Mouse (Mus musculus) kidney, embryonic 16.5 days (tissue): ENCODE data around the gene Reep3. TPM values are rescaled to one million over a fixed set of nuclear protein-coding genes. Genes with fewer than 3 reads are reported as not detected.

Experiments used
- ATAC-seq: fragments of 200-750 bp; cut with Nextera tagmentation; 2 replicates; pipeline ENCODE4 v1.8.0; 2017; ENCODE audit warnings: moderate TSS enrichment; ENCODE audit not compliant: low FRiP score, low TSS enrichment
- H3K27ac ChIP-seq: fragments of 300-500 bp; sonication (generic); 2 replicates; pipeline ENCODE4 v1.5.1; 2014; ENCODE audit warnings: low read length
- H3K27me3 ChIP-seq: fragments of 300-500 bp; sonication (generic); 2 replicates; pipeline ENCODE4 v1.6.1; 2014; ENCODE audit warnings: low read length, control low read depth, mixed read lengths; ENCODE audit not compliant: insufficient read depth
- H3K36me3 ChIP-seq: fragments of 300-500 bp; sonication (generic); 2 replicates; pipeline ENCODE4 v1.6.1; 2014; ENCODE audit warnings: low read length, control low read depth, mixed read lengths; ENCODE audit not compliant: insufficient read depth
- H3K4me1 ChIP-seq: fragments of 300-500 bp; sonication (generic); 2 replicates; pipeline ENCODE4 v1.6.1; 2014; ENCODE audit warnings: low read length, control low read depth, mixed read lengths; ENCODE audit not compliant: insufficient read depth
- H3K4me2 ChIP-seq: fragments of 300-500 bp; sonication (generic); replicated peaks from 2 replicates; pipeline ENCODE4 v1.6.1; 2014; ENCODE audit warnings: low read depth, low read length
- H3K4me3 ChIP-seq: fragments of 300-500 bp; sonication (generic); 2 replicates; pipeline ENCODE4 v1.5.1; 2014; ENCODE audit warnings: mild to moderate bottlenecking, low read length
- H3K9ac ChIP-seq: fragments of 300-500 bp; sonication (generic); replicated peaks from 2 replicates; pipeline ENCODE4 v1.6.1; 2014; ENCODE audit warnings: low read length
- H3K9me3 ChIP-seq: fragments of 300-500 bp; sonication (generic); 2 replicates; pipeline ENCODE4 v1.6.1; 2016; ENCODE audit warnings: low read length, control low read depth
- WGBS: fragments of 180-500 bp; shearing (Covaris S2); extraction: QIAGEN DNeasy Blood & Tissue Kit; methylation state at CpG from one replicate; pipeline ENCODE4 v1.1.7; 2014; 5-methylcytosine and 5-hydroxymethylcytosine counted together
- polyA plus RNA-seq: library from polyadenylated mRNA; unstranded; fragments of >200 nt; fragmentation: Nextera tagmentation; extraction: Ambion mirVana; gene quantifications from 2 replicates; pipeline ENCODE4 v1.2.1, GENCODE M21; 2015

Reep3 gene
- polyA plus RNA-seq, 1 experiment from 2014 or later, result 41.6 TPM

DNA sequence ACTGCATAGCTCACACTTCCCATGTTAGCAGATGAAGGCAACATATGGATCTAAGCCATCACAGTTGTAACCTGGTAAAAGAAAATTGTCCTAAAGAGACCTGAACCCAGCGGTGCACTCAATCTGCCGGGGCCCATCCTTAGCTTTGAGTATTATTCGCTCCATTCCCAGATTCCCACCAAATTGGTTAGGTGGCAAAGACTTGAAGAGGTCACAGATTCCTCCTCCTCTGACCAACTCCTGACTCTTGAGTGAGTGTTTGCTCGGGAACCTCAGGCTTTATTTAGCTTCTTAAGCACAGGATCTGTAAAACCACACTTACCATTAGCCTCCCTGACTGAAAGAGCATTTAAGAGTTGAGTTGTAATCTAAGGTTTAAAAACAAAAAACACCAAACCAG lies 24.1 kb downstream of the Reep3 start:
- Histone ChIP-seq H3K27ac (no peak overlapping the region), H3K4me3 (no peak overlapping the region), H3K36me3 (0 out of 2 replicates have a peak, but pooled peaks cover 2% of the 10 kb centered on the region), H3K4me1 (peaks cover 14% of the 10 kb centered on the region; the same call in 1 of the 2 replicates), H3K9ac (no peak overlapping the region), H3K9me3 (no peaks in the 10 kb centered on the region), H3K4me2 (no peak overlapping the region), H3K27me3 (no peaks in the 10 kb centered on the region)
- no peak for ATAC-seq
- WGBS, result 94% methylated on average over 4 of the region's 4 CpGs

DNA sequence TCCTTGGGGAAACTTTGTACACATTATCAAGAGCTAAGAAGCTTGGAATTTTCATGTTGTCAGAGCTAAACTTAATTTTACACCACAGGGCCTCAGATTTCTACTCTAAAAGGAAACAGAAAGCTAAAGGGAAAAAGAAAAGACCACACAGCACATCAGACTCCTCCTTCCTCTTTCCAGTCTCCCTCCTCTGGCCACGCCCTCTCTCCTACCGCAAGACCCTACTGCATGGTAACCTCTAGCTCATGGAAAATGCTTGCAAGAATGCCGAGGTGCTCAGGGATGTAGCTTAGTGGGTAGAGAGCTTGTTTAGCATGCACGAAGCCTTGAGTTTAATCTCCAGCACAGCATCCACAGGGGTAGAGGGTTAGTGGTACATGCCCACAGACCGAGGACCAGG lies 24.9 kb downstream of the Reep3 start:
- H3K27ac ChIP-seq, result no peak overlapping the region
- WGBS, result 86% methylated on average over 5 of the region's 5 CpGs
- H3K9me3 ChIP-seq, result no peaks in the 10 kb centered on the region
- no peaks in the 10 kb centered on the region for H3K27me3 ChIP-seq
- ATAC-seq, result no peak
- no peak overlapping the region for H3K4me2 ChIP-seq
- no peak overlapping the region for H3K9ac ChIP-seq
- H3K4me3 ChIP-seq, result no peak overlapping the region
- H3K4me1 ChIP-seq, result peaks cover 11% of the 10 kb centered on the region; the same call in 1 of the 2 replicates
- 0 out of 2 replicates have a peak, but pooled peaks cover 2% of the 10 kb centered on the region for H3K36me3 ChIP-seq

DNA sequence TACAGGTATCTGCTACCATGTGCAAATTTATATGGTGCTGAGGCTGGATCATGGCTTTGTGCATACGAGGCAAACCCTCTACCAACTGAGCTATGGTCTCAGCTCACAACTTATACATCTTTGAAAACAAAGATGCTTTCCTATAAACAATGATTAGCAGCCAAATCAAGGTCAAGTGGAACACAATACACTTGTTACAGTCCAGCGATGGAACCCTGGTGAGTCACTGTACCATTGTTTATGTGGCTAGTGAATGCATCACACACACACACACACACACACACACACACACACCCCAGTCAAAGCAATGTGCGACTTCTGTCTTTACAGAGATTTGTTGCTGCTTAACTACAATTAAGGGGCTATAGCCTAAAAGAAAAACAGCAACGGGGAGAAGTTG lies 25.4 kb downstream of the Reep3 start:
- Histone ChIP-seq H3K4me3 (no peak overlapping the region), H3K9ac (no peak overlapping the region), H3K27ac (no peak overlapping the region), H3K36me3 (0 out of 2 replicates have a peak, but pooled peaks cover 2% of the 10 kb centered on the region), H3K27me3 (no peaks in the 10 kb centered on the region), H3K4me1 (peaks cover 7% of the 10 kb centered on the region; the same call in 1 of the 2 replicates), H3K4me2 (no peak overlapping the region), H3K9me3 (no peaks in the 10 kb centered on the region)
- no peak for ATAC-seq
- WGBS, result 54% methylated on average over 4 of the region's 4 CpGs

DNA sequence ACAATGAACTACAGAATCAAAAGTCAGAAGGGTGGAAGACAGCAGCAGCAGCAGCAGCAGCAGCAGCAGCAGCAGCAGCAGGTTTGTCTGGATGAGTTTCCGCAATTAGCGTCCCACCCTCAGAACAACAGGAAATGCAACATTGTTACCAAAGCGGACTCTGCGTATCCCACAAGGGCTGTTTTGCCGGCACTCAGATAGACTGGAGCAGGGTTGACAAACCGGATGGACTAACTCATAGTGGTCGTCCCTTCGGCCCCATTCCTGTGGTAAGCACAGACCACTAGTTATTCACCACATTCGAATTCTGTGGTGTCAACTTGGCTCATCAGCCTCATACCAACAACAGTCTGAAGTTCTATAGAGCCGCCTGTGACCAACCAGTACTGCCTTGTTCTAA lies 27.7 kb downstream of the Reep3 start:
- Histone ChIP-seq H3K4me3 (no peak overlapping the region), H3K27me3 (no peaks in the 10 kb centered on the region), H3K4me1 (0 out of 2 replicates have a peak, but pooled peaks cover 5% of the 10 kb centered on the region), H3K9ac (no peak overlapping the region), H3K27ac (no peak overlapping the region), H3K9me3 (no peaks in the 10 kb centered on the region), H3K36me3 (0 out of 2 replicates have a peak, but pooled peaks cover 2% of the 10 kb centered on the region), H3K4me2 (no peak overlapping the region)
- 87% methylated on average over 10 of the region's 10 CpGs for WGBS
- ATAC-seq, result no peak

DNA sequence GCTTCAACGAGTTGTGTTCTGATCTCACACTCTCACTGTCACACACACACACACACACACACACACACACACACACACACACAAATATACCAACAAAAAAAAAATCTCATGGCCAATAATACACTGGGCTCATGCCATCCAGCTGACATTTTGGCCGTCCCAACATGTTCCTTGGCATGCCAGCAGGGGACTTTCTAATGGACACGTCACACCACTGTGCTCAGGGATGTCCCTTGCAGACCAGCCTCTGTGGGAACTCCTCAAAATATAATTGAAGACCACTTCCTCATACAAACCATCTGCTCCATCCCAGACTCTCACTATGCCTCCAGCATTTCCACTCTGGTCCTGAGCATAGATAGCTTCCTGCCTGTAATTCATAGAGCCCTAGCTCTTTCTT lies 30.3 kb downstream of the Reep3 start:
- Histone ChIP-seq H3K9ac (no peak overlapping the region), H3K4me3 (no peak overlapping the region), H3K27me3 (no peaks in the 10 kb centered on the region), H3K4me2 (no peak overlapping the region), H3K4me1 (peaks cover 8% of the 10 kb centered on the region; the same call in 1 of the 2 replicates), H3K27ac (no peak overlapping the region), H3K9me3 (no peaks in the 10 kb centered on the region), H3K36me3 (0 out of 2 replicates have a peak, but pooled peaks cover 2% of the 10 kb centered on the region)
- WGBS, result 84% methylated on average over 3 of the region's 3 CpGs
- no peak for ATAC-seq

DNA sequence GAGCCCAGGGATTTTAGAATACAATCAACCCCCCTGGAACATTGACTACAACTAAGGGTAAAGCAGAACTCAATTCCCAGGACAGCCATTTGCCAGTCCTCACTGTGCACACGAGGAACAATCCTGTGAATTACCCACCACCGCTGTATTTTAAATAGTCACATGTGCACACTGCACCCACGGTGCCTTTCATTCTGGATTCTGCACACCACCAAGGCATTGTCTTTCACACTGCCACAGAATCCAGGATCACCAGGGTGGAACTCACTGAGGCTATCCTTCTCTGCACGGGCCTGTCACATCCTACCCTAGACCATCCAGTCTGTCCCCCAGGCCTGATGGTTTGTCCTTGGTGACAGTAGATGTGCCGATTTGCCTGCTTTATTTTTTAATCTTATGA lies 30.8 kb downstream of the Reep3 start:
- 73% methylated on average over 5 of the region's 5 CpGs for WGBS
- Histone ChIP-seq H3K27ac (no peak overlapping the region), H3K9me3 (no peaks in the 10 kb centered on the region), H3K4me3 (no peak overlapping the region), H3K4me2 (no peak overlapping the region), H3K9ac (no peak overlapping the region), H3K36me3 (0 out of 2 replicates have a peak, but pooled peaks cover 2% of the 10 kb centered on the region), H3K27me3 (no peaks in the 10 kb centered on the region), H3K4me1 (peaks cover 9% of the 10 kb centered on the region; the same call in 1 of the 2 replicates)
- no peak for ATAC-seq

DNA sequence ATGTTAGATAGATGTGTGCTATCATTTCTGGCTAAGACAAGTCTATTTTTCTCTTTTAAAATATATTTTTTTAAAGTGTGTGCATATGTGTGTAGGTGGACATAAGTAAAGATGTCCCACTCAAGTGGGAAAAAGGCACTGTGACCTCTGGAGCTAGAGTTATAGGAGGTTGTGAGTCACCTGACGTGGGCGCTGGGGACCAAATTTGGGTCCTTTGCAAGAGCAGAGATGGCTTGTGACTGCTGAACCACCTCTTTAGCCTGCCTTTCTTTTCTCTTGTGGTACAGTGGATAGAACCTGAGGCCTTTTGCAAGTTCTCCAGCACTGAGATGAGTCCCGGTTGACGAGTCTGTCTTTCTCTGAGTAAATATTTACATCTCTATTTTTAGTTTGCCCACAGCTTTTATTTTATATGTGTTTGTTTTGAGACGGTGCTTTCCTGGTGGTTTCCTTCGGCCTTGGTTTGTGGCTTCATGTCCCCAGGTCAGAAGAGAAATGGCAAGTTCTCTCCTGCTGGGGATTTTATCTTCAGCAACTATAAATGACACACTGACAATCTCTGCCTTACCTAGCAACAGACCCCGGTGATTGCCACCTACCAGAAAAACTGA lies 31.4 kb downstream of the Reep3 start:
- Histone ChIP-seq H3K4me2 (no peak overlapping the region), H3K27me3 (no peaks in the 10 kb centered on the region), H3K27ac (no peak overlapping the region), H3K9ac (no peak overlapping the region), H3K36me3 (0 out of 2 replicates have a peak, but pooled peaks cover 2% of the 10 kb centered on the region), H3K9me3 (no peaks in the 10 kb centered on the region), H3K4me1 (peaks cover 9% of the 10 kb centered on the region; the same call in 1 of the 2 replicates), H3K4me3 (no peak overlapping the region)
- 71% methylated on average over 7 of the region's 7 CpGs for WGBS
- no peak for ATAC-seq

DNA sequence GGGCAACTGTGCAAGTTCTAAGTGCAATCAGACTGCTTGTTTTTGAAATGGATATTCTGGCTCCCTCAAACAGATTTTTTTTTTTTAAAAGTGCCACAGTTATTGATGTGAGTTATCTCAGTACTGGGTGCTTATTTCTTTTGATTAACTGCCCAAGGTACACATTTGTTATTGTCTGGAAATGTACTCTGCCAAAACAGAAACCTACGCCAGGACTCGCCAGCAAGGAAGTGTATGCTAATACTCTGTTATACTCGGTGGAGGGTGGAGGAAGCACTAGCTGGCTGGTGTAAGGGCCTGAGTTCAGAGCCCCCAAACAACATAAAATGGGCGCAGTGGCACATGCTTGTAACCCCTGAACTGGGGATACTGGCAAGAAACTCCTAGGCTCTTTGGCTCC lies 34.9 kb downstream of the Reep3 start:
- H3K9me3 ChIP-seq, result no peaks in the 10 kb centered on the region
- H3K4me3 ChIP-seq, result no peak overlapping the region
- 0 out of 2 replicates have a peak overlapping the region, but pooled peaks have one; percentile 15 for H3K27ac ChIP-seq
- H3K36me3 ChIP-seq, result no peaks in the 10 kb centered on the region
- no peak for ATAC-seq
- H3K4me2 ChIP-seq, result no peak overlapping the region
- H3K27me3 ChIP-seq, result no peaks in the 10 kb centered on the region
- 51% methylated on average over 4 of the region's 4 CpGs for WGBS
- peaks cover 9% of the 10 kb centered on the region; the same call in 1 of the 2 replicates for H3K4me1 ChIP-seq
- H3K9ac ChIP-seq, result 0 out of 2 replicates have a peak overlapping the region, but pooled peaks have one; percentile 16

DNA sequence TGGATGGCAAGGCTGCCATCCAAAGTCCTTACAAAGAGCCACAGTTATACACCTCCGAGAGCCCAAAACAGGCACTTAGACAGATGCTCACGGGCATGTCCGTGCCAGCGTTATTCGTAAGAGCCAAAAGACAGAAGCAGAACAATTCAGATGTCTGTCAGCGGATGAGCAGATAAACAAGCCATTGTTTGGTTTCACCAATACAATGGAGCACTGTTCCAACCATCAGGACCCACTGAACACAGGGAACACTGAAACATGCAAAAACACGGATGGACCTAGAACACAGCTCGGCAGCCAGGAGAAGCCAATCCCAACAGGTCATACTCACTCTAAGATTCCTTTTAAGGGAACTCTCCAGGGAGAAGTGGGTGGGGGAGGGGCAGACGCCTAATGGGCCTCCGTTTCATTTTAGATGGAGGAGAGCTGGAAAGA lies 35.4 kb downstream of the Reep3 start:
- Histone ChIP-seq H3K4me1 (peaks cover 12% of the 10 kb centered on the region), H3K36me3 (no peaks in the 10 kb centered on the region), H3K9me3 (no peaks in the 10 kb centered on the region), H3K4me3 (no peak overlapping the region), H3K9ac (no peak overlapping the region), H3K4me2 (no peak overlapping the region), H3K27me3 (no peaks in the 10 kb centered on the region), H3K27ac (no peak overlapping the region)
- no peak for ATAC-seq
- WGBS, result 57% methylated on average over 10 of the region's 10 CpGs

DNA sequence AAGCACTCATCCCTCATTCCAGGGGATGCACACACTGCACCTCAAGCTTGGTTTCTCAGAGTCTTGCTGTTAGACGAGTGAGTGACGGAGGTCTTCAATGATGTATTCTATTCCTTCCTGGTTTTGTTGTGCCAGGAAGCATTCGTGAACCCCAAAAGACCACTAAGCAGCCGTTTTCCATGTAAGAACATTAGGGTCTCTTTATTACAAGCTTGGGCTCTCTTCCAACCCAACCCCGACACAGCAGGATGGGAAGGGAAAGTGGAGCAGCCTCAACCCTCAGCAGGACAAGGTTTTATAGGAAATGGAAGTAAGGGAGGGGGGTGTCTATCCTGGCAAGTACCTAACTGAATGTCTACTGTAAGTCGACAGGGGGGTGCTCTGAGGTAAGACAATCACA lies 38.0 kb downstream of the Reep3 start:
- Histone ChIP-seq H3K9ac (no peak overlapping the region), H3K4me1 (peaks cover 22% of the 10 kb centered on the region), H3K27me3 (no peaks in the 10 kb centered on the region), H3K36me3 (no peaks in the 10 kb centered on the region), H3K4me2 (no peak overlapping the region), H3K27ac (peak overlapping the region; percentile 33; the same call in 1 of the 2 replicates), H3K4me3 (no peak overlapping the region), H3K9me3 (no peaks in the 10 kb centered on the region)
- no peak for ATAC-seq
- WGBS, result 73% methylated on average over 6 of the region's 6 CpGs
